Mouse (Mus musculus) erythroblast, embryonic 14.5 days (primary cell): ENCODE data around the gene Nxt1. TPM values are rescaled to one million over a fixed set of nuclear protein-coding genes. Genes with fewer than 3 reads are reported as not detected.

Source experiments
- H3K27me3 ChIP-seq: 2 replicates; pipeline ENCODE4 v1.6.1; 2012; ENCODE audit warnings: inconsistent platforms; ENCODE audit not compliant: control insufficient read depth
- H3K36me3 ChIP-seq: 2 replicates; pipeline ENCODE4 v1.6.1; 2012; ENCODE audit warnings: mild to moderate bottlenecking, inconsistent platforms; ENCODE audit not compliant: control insufficient read depth
- H3K4me1 ChIP-seq: 2 replicates; pipeline ENCODE4 v1.6.1; 2012; ENCODE audit warnings: inconsistent platforms; ENCODE audit not compliant: control insufficient read depth
- H3K4me3 ChIP-seq: replicated peaks from 2 replicates; pipeline ENCODE3; 2012; ENCODE audit warnings: moderate library complexity, mild to moderate bottlenecking, inconsistent platforms
- H3K9me3 ChIP-seq: 2 replicates; pipeline ENCODE4 v1.6.1; 2012; ENCODE audit warnings: low read length, inconsistent platforms, mixed read lengths; ENCODE audit not compliant: control insufficient read depth
- GATA1 ChIP-seq: IDR thresholded peaks from 2 replicates; pipeline ENCODE4 v1.6.1; 2012; ENCODE audit warnings: low read length, inconsistent platforms, mixed read lengths
- TAL1 ChIP-seq: IDR thresholded peaks from 3 replicates; pipeline ENCODE4 v1.6.1; 2012; ENCODE audit warnings: low read length, inconsistent platforms, mixed read lengths
- polyA plus RNA-seq: library from polyadenylated mRNA; stranded (reverse); fragments of >175 nt; gene quantifications from 2 replicates; pipeline ENCODE4 v1.2.3, GENCODE M21; 2012

Gene Nxt1
- 4.3 and 4.6 TPM in 2 replicates for polyA plus RNA-seq

GRCm38 (mm10) chr2:148672199-148673096 lies at the start of gene Nxt1:
Gene Nxt1, plus strand, starts transcription at chr2:148672601.
- peak within 1 kb of the TSS; percentile 89 for H3K4me3 ChIP-seq
- no peaks in the 10 kb centered on the region for H3K9me3 ChIP-seq
- TF ChIP-seq TAL1 (no peak; the same call in 2 of the 3 replicates), GATA1 (peak; percentile 18; the same call in 1 of the 2 replicates)
- peaks cover 44% of the 10 kb centered on the region for H3K4me1 ChIP-seq
- H3K27me3 ChIP-seq: peaks cover 8% of the 10 kb centered on the region
- H3K36me3 ChIP-seq: peaks cover 34% of the 10 kb centered on the region

GRCm38 (mm10) chr2:148623067-148623466 lies 49.3 kb upstream of the Nxt1 start:
- no peaks in the 10 kb centered on the region for H3K27me3 ChIP-seq
- no peaks in the 10 kb centered on the region for H3K4me1 ChIP-seq
- H3K36me3 ChIP-seq: no peaks in the 10 kb centered on the region
- H3K4me3 ChIP-seq: no peak overlapping the region
- H3K9me3 ChIP-seq: no peaks in the 10 kb centered on the region
- TF ChIP-seq GATA1 (no peak), TAL1 (no peak)

- Histone ChIP-seq H3K4me3 (no peak overlapping the region), H3K9me3 (no peaks in the 10 kb centered on the region), H3K4me1 (no peaks in the 10 kb centered on the region), H3K36me3 (no peaks in the 10 kb centered on the region), H3K27me3 (no peaks in the 10 kb centered on the region)
- TF ChIP-seq TAL1 (no peak), GATA1 (no peak)
Measured at GRCm38 (mm10) chr2:148624484-148624883, 47.9 kb upstream of the Nxt1 start.

- no peak overlapping the region for H3K4me3 ChIP-seq
Measured at GRCm38 (mm10) chr2:148627011-148627471, 45.4 kb upstream of the Nxt1 start.

GRCm38 (mm10) chr2:148631011-148631410 lies 41.4 kb upstream of the Nxt1 start:
- H3K9me3 ChIP-seq: no peaks in the 10 kb centered on the region
- TF ChIP-seq GATA1 (no peak), TAL1 (no peak)
- H3K27me3 ChIP-seq: no peaks in the 10 kb centered on the region
- no peaks in the 10 kb centered on the region for H3K36me3 ChIP-seq
- H3K4me1 ChIP-seq: no peaks in the 10 kb centered on the region
- H3K4me3 ChIP-seq: no peak overlapping the region

More at GRCm38 (mm10) chr2:148627011-148627471, 45.4 kb upstream of the Nxt1 start:
- Histone ChIP-seq H3K9me3 (no peaks in the 10 kb centered on the region), H3K27me3 (no peaks in the 10 kb centered on the region), H3K4me1 (no peaks in the 10 kb centered on the region), H3K36me3 (no peaks in the 10 kb centered on the region)
- TF ChIP-seq GATA1: no peak
- no peak for TF ChIP-seq TAL1

GRCm38 (mm10) chr2:148631602-148632001 lies 40.8 kb upstream of the Nxt1 start:
- Histone ChIP-seq H3K36me3 (no peaks in the 10 kb centered on the region), H3K27me3 (no peaks in the 10 kb centered on the region), H3K4me3 (no peak overlapping the region), H3K4me1 (no peaks in the 10 kb centered on the region), H3K9me3 (no peaks in the 10 kb centered on the region)
- TF ChIP-seq GATA1: no peak
- no peak for TF ChIP-seq TAL1

GRCm38 (mm10) chr2:148634466-148634865 lies 37.9 kb upstream of the Nxt1 start:
- no peaks in the 10 kb centered on the region for H3K36me3 ChIP-seq
- H3K4me3 ChIP-seq: no peak overlapping the region
- TF ChIP-seq GATA1 (no peak), TAL1 (no peak)
- no peaks in the 10 kb centered on the region for H3K4me1 ChIP-seq
- H3K9me3 ChIP-seq: no peaks in the 10 kb centered on the region
- no peaks in the 10 kb centered on the region for H3K27me3 ChIP-seq

- TF ChIP-seq TAL1 (no peak), GATA1 (no peak)
- H3K4me3 ChIP-seq: no peak overlapping the region
- no peaks in the 10 kb centered on the region for H3K36me3 ChIP-seq
Measured at GRCm38 (mm10) chr2:148642610-148643370, 29.6 kb upstream of the Nxt1 start.

More at GRCm38 (mm10) chr2:148642610-148643370, 29.6 kb upstream of the Nxt1 start:
- H3K27me3 ChIP-seq: no peaks in the 10 kb centered on the region
- no peaks in the 10 kb centered on the region for H3K4me1 ChIP-seq
- H3K9me3 ChIP-seq: no peaks in the 10 kb centered on the region
